Mouse (Mus musculus): ENCODE results near the gene Klk1b3.
"Not testable (repeated sequence)": the region's sequence is repeated elsewhere in the genome, so short reads cannot be mapped to it uniquely, and the experiment has no call there.

Gene Klk1b3

GRCm38 (mm10) chr7:44197891-44198290 lies at the start of gene Klk1b3:
Gene Klk1b3 (plus strand): TSS chr7:44198191.
- no peak for DNase-seq (ENCODE audit: extremely low spot score)

- DNase-seq (ENCODE audit: extremely low spot score): no peak
Measured at GRCm38 (mm10) chr7:44179299-44180045, 18.5 kb upstream of the Klk1b3 start.

- DNase-seq (ENCODE audit: extremely low spot score): not testable (repeated sequence)
Measured at GRCm38 (mm10) chr7:44186516-44186915, 11.5 kb upstream of the Klk1b3 start.

GRCm38 (mm10) chr7:44187936-44188335 lies 10.1 kb upstream of the Klk1b3 start, which contains the start of gene Klk1b24:
Gene Klk1b24 (plus strand): TSS chr7:44188236.
- not testable (repeated sequence) for DNase-seq (ENCODE audit: extremely low spot score)

- not testable (repeated sequence) for DNase-seq (ENCODE audit: extremely low spot score)
Measured at GRCm38 (mm10) chr7:44193466-44193865, 4.5 kb upstream of the Klk1b3 start.

GRCm38 (mm10) chr7:44207135-44207534 lies 9.1 kb downstream of the Klk1b3 start, which contains the start of gene Klk1b4:
Gene Klk1b4 (plus strand): TSS chr7:44207435.
- DNase-seq (ENCODE audit: extremely low spot score): not testable (repeated sequence)

- no peak for DNase-seq (ENCODE audit: extremely low spot score)
Measured at GRCm38 (mm10) chr7:44208307-44208706, 10.3 kb downstream of the Klk1b3 start.

GRCm38 (mm10) chr7:44215645-44216044 lies 17.7 kb downstream of the Klk1b3 start, which contains the start of gene Klk1b5:
Gene Klk1b5 (plus strand): TSS chr7:44215945.
- no peak for DNase-seq (ENCODE audit: extremely low spot score)

GRCm38 (mm10) chr7:44221601-44222000 lies 23.6 kb downstream of the Klk1b3 start:
- DNase-seq (ENCODE audit: extremely low spot score): not testable (repeated sequence)

GRCm38 (mm10) chr7:44222335-44222734 lies 24.3 kb downstream of the Klk1b3 start:
- DNase-seq (ENCODE audit: extremely low spot score): not testable (repeated sequence)

- no peak for DNase-seq (ENCODE audit: extremely low spot score)
Measured at GRCm38 (mm10) chr7:44225076-44225475, 27.1 kb downstream of the Klk1b3 start, which contains the start of gene Klk1. Gene Klk1 (plus strand): TSS chr7:44225360.

- DNase-seq (ENCODE audit: extremely low spot score): no peak
Measured at GRCm38 (mm10) chr7:44235909-44236308, 37.9 kb downstream of the Klk1b3 start, which contains the start of gene Gm36864. Gene Gm36864 (plus strand): TSS chr7:44236177.

GRCm38 (mm10) chr7:44239913-44240312 lies 41.9 kb downstream of the Klk1b3 start:
- DNase-seq (ENCODE audit: extremely low spot score): no peak

GRCm38 (mm10) chr7:44240712-44241111 lies 42.7 kb downstream of the Klk1b3 start:
- DNase-seq (ENCODE audit: extremely low spot score): no peak

GRCm38 (mm10) chr7:44241163-44241562 lies 43.2 kb downstream of the Klk1b3 start:
- no peak for DNase-seq (ENCODE audit: extremely low spot score)

- DNase-seq (ENCODE audit: extremely low spot score): no peak
Measured at GRCm38 (mm10) chr7:44244080-44244479, 46.1 kb downstream of the Klk1b3 start.

GRCm38 (mm10) chr7:44246055-44246983 lies 48.3 kb downstream of the Klk1b3 start, which contains the start of the genes 1700028J19Rik and 2410002F23Rik:
Gene 1700028J19Rik (minus strand): TSS chr7:44246695.
Gene 2410002F23Rik (plus strand): TSS chr7:44246722.
- DNase-seq (ENCODE audit: extremely low spot score): peak; percentile 93

- DNase-seq (ENCODE audit: extremely low spot score): peak; percentile 75
Measured at GRCm38 (mm10) chr7:44246984-44247470, 49.0 kb downstream of the Klk1b3 start.

GRCm38 (mm10) chr7:44247971-44248370 lies 50.0 kb downstream of the Klk1b3 start:
- no peak for DNase-seq (ENCODE audit: extremely low spot score)

GRCm38 (mm10) chr7:44249248-44249647 lies 51.3 kb downstream of the Klk1b3 start:
- no peak for DNase-seq (ENCODE audit: extremely low spot score)

- not testable (repeated sequence) for DNase-seq (ENCODE audit: extremely low spot score)
Measured at GRCm38 (mm10) chr7:44250732-44251275, 52.8 kb downstream of the Klk1b3 start.
